Mouse (Mus musculus): Measurements from ENCODE around the gene Galnt10. TPM values are rescaled to one million over a fixed set of nuclear protein-coding genes. Genes with fewer than 3 reads are reported as not detected.

The Galnt10 gene
- total RNA-seq, 1 experiment from 2014 or later = 9.7 TPM

GRCm38 (mm10) chr11:57747294-57748080 is 102.2 kb downstream of the Galnt10 start:
- peak; percentile 37 to 62; a peak in 2 of 4 replicates for ATAC-seq (replicated peaks in 1 of 2; ENCODE audit: insufficient read depth in 1 of 2, low FRiP score in 2 of 2, low TSS enrichment in 1 of 2, low read depth in 1 of 2, poor library complexity in 2 of 2, severe bottlenecking in 2 of 2)

DNA sequence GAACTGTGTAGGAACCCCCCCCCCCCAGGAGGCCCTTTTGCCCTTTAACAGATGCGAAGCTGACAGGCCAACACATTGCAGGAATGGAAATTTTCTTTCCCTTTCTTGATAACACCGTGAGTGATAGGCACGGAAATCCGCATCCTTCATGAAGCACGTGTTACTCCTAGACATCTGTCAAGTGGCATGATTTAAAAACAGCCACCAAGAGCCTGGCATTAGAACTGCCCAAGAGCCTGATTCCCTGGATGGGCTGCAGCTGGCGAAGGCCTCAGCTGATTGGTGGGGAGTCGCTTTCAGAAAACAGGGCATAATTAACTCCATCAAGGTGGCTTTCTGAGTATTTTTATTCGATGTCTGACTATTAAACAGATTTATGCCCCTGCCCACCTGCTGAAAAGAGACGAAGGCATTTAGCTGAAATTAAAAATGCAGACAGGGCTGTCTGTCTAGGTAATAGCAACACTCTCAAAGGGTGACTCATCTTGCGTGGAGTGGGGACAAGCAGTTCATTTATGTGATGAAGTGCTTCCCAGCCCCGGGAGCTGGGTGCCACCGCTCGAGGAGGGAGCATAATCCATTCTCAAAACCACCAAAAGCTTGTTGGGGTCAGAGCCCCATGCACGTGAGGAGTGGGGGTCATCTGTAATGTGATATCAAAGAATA is 108.4 kb downstream of the Galnt10 start:
- no peak for ATAC-seq (replicated peaks in 1 of 2; ENCODE audit: insufficient read depth in 1 of 2, low FRiP score in 2 of 2, low TSS enrichment in 1 of 2, low read depth in 1 of 2, poor library complexity in 2 of 2, severe bottlenecking in 2 of 2)

DNA sequence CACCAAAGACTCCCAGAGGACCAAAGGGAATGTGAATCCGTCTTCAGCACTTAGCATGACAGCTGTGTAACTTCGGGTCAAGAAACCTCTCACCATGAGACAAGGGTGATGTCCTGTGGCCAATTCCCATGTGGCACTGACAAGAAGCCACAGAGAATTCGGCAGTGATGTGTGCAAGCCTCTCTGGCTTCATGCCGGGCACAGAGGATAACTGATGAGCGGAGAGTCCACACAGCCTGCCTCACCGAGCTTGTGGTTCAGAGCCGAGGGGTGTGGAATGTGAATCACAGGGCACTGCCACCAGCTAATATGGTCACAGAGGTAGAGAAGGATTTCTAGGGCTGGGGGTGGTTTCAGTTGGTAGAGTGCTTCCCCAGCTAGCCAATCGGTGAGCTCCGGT is 113.4 kb downstream of the Galnt10 start:
- ATAC-seq (replicated peaks in 1 of 2; ENCODE audit: insufficient read depth in 1 of 2, low FRiP score in 2 of 2, low TSS enrichment in 1 of 2, low read depth in 1 of 2, poor library complexity in 2 of 2, severe bottlenecking in 2 of 2) = no peak

DNA sequence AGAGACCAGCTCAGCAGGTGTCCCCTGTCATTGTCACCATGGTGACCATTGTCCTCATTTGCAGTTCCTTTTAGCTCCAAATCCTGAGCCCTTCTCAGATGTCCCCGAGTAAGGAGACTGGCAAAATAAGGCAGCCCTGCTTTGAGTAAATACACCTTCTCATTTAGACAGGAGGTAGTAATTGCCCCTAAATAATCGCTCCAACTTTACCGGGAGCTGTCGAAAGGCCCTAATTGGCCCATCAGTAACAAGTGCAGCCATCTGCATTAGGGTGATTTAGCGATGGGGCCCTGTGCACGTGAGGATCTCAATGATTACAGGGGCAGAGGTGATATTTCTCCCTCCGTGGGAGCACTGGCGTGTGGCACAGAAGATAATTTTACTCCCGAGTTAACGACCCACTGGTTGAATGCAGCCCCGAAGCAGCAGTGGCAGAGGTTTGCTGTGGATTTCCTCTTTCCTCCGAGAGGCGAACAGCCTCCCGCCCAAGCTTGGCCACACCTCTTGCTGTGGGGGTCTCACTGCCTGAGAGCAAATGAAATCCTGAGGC is 115.3 kb downstream of the Galnt10 start:
- ATAC-seq (replicated peaks in 1 of 2; ENCODE audit: insufficient read depth in 1 of 2, low FRiP score in 2 of 2, low TSS enrichment in 1 of 2, low read depth in 1 of 2, poor library complexity in 2 of 2, severe bottlenecking in 2 of 2) = 0 out of 4 replicates have a peak, but pooled peaks have one; percentile 36 to 40

DNA sequence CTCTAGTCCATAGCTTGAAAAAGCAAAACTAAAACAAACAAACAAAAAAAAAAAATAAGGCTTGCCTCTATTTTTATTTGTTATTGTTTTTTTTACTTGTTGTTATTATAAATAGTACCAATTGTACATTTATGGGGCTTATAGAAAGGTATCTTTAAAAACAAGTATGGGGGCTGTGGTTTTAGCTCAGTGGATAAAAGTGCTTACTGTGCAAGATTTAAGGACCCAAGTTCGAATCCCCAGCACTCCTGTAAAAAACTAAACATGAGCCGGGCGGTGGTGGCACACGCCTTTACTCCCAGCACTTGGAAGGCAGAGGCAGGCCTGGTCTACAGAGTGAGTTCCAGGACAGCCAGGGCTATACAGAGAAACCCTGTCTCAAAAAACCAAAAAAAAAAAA is 116.1 kb downstream of the Galnt10 start:
- ATAC-seq (replicated peaks in 1 of 2; ENCODE audit: insufficient read depth in 1 of 2, low FRiP score in 2 of 2, low TSS enrichment in 1 of 2, low read depth in 1 of 2, poor library complexity in 2 of 2, severe bottlenecking in 2 of 2) = no peak

- no peak for ATAC-seq (replicated peaks in 1 of 2; ENCODE audit: insufficient read depth in 1 of 2, low FRiP score in 2 of 2, low TSS enrichment in 1 of 2, low read depth in 1 of 2, poor library complexity in 2 of 2, severe bottlenecking in 2 of 2)
These were observed 118.9 kb downstream of the Galnt10 start for GRCm38 (mm10) chr11:57764124-57764523.

- ATAC-seq (replicated peaks in 1 of 2; ENCODE audit: insufficient read depth in 1 of 2, low FRiP score in 2 of 2, low TSS enrichment in 1 of 2, low read depth in 1 of 2, poor library complexity in 2 of 2, severe bottlenecking in 2 of 2) = no peak
These were observed 121.4 kb downstream of the Galnt10 start for GRCm38 (mm10) chr11:57766617-57767016.

- no peak for ATAC-seq (replicated peaks in 1 of 2; ENCODE audit: insufficient read depth in 1 of 2, low FRiP score in 2 of 2, low TSS enrichment in 1 of 2, low read depth in 1 of 2, poor library complexity in 2 of 2, severe bottlenecking in 2 of 2)
These were observed 121.9 kb downstream of the Galnt10 start for GRCm38 (mm10) chr11:57767171-57767570.

DNA sequence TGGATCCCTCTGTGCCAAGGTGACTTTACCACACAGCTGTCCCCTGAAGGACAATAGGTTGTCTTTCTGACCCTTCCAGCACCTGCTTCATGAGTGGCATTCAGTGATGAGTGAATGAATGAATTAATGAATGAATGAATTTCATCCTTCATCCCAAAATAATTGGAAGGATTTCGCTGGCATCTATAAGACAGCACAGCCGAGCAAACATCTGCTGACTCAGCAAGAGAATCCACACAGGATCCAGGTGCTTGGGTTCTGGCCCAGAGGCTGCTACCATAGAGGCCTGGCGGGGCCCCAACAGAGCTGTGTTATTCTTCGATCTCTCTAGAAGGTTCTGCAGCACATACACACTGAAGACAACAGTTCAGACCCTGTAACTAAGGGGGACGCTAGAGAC is 125.5 kb downstream of the Galnt10 start:
- ATAC-seq (replicated peaks in 1 of 2; ENCODE audit: insufficient read depth in 1 of 2, low FRiP score in 2 of 2, low TSS enrichment in 1 of 2, low read depth in 1 of 2, poor library complexity in 2 of 2, severe bottlenecking in 2 of 2) = no peak

GRCm38 (mm10) chr11:57771676-57772075 is 126.4 kb downstream of the Galnt10 start:
- ATAC-seq (replicated peaks in 1 of 2; ENCODE audit: insufficient read depth in 1 of 2, low FRiP score in 2 of 2, low TSS enrichment in 1 of 2, low read depth in 1 of 2, poor library complexity in 2 of 2, severe bottlenecking in 2 of 2) = no peak

GRCm38 (mm10) chr11:57773479-57773878 is 128.2 kb downstream of the Galnt10 start:
- no peak for ATAC-seq (replicated peaks in 1 of 2; ENCODE audit: insufficient read depth in 1 of 2, low FRiP score in 2 of 2, low TSS enrichment in 1 of 2, low read depth in 1 of 2, poor library complexity in 2 of 2, severe bottlenecking in 2 of 2)

DNA sequence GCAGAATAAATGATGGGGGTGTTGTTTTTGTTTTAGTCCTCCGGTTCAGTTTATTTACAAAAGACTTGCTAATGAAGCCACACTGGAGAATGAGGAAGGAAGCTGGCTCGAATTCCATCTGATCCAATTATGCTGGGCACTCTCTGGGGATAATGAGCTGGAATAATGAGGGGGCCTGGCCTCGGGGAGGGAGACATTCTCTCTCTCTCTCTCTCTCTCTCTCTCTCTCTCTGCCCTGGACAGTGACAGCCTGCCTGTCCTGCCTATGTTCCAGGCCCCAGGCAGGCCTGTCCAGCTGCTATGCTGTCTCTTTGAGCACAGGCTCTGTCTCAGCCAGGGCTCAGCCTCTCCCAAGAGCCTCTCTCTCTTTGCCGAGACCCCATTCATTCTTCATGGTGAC is 128.7 kb downstream of the Galnt10 start:
- ATAC-seq (replicated peaks in 1 of 2; ENCODE audit: insufficient read depth in 1 of 2, low FRiP score in 2 of 2, low TSS enrichment in 1 of 2, low read depth in 1 of 2, poor library complexity in 2 of 2, severe bottlenecking in 2 of 2) = no peak

- no peak for ATAC-seq (replicated peaks in 1 of 2; ENCODE audit: insufficient read depth in 1 of 2, low FRiP score in 2 of 2, low TSS enrichment in 1 of 2, low read depth in 1 of 2, poor library complexity in 2 of 2, severe bottlenecking in 2 of 2)
These were observed 130.6 kb downstream of the Galnt10 start for GRCm38 (mm10) chr11:57775868-57776267.

GRCm38 (mm10) chr11:57776546-57776945 is 131.3 kb downstream of the Galnt10 start:
- ATAC-seq (replicated peaks in 1 of 2; ENCODE audit: insufficient read depth in 1 of 2, low FRiP score in 2 of 2, low TSS enrichment in 1 of 2, low read depth in 1 of 2, poor library complexity in 2 of 2, severe bottlenecking in 2 of 2) = no peak

DNA sequence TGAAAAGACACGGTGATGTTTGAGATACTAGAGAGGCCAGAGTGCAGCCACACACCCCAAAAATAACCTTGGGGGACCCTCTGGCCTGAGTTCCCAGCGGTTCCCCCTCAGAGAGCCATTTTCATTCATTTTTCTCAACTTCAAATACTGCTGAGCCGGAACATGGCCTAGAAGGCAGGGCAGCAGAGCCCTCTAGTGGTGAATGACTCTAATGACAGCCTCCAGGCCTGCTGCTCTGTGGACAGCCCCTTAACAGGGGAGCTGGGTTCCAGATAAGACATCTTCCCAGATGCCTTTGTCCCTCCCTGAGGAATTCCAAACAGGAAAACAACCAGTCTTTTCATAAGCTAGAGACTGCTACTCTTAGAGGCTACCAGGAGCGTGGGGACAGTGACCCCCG is 133.1 kb downstream of the Galnt10 start:
- peak; percentile 78 to 79; a peak in 3 of 4 replicates for ATAC-seq (replicated peaks in 1 of 2; ENCODE audit: insufficient read depth in 1 of 2, low FRiP score in 2 of 2, low TSS enrichment in 1 of 2, low read depth in 1 of 2, poor library complexity in 2 of 2, severe bottlenecking in 2 of 2)

GRCm38 (mm10) chr11:57779824-57780223 is 134.6 kb downstream of the Galnt10 start:
- no peak for ATAC-seq (replicated peaks in 1 of 2; ENCODE audit: insufficient read depth in 1 of 2, low FRiP score in 2 of 2, low TSS enrichment in 1 of 2, low read depth in 1 of 2, poor library complexity in 2 of 2, severe bottlenecking in 2 of 2)

GRCm38 (mm10) chr11:57786616-57787418 is 141.6 kb downstream of the Galnt10 start:
- no peak for ATAC-seq (replicated peaks in 1 of 2; ENCODE audit: insufficient read depth in 1 of 2, low FRiP score in 2 of 2, low TSS enrichment in 1 of 2, low read depth in 1 of 2, poor library complexity in 2 of 2, severe bottlenecking in 2 of 2)

GRCm38 (mm10) chr11:57787913-57788312 is 142.7 kb downstream of the Galnt10 start:
- ATAC-seq (replicated peaks in 1 of 2; ENCODE audit: insufficient read depth in 1 of 2, low FRiP score in 2 of 2, low TSS enrichment in 1 of 2, low read depth in 1 of 2, poor library complexity in 2 of 2, severe bottlenecking in 2 of 2) = no peak; a peak in 1 of 4 replicates

Measured in hematopoietic stem cell, adult 5-6 weeks (primary cell).